Mouse (Mus musculus): Measurements from ENCODE around the gene Lrrc46. TPM values are rescaled to one million over a fixed set of nuclear protein-coding genes. Genes with fewer than 3 reads are reported as not detected.

The Lrrc46 gene
- polyA plus RNA-seq, 1 experiment from 2014 or later, result 2.3 TPM

Small RNA genes within 50 kb of the gene (microRNA-seq; reads per million reads assigned to microRNA genes)
- gene Mir8103, result not detected

Other genes starting within 250 kb of the Lrrc46 start
- gene Nfe2l1, start 211.4 kb downstream of the Lrrc46 start, polyA plus RNA-seq (2015; fragmentation: Nextera tagmentation; extraction: Ambion mirVana), result 71.8 and 78.2 TPM in 2 replicates
- gene Copz2, start 191.5 kb downstream of the Lrrc46 start, polyA plus RNA-seq (2015; fragmentation: Nextera tagmentation; extraction: Ambion mirVana), result 29.2 and 42.0 TPM in 2 replicates
- 82.4 and 85.7 TPM in 2 replicates for gene Cdk5rap3, start 124.9 kb downstream of the Lrrc46 start, polyA plus RNA-seq (2015; fragmentation: Nextera tagmentation; extraction: Ambion mirVana)
- gene Prr15l, start 113.3 kb downstream of the Lrrc46 start, polyA plus RNA-seq (2015; fragmentation: Nextera tagmentation; extraction: Ambion mirVana), result 0.47 and 5.2 TPM in 2 replicates
- 30.8 and 35.8 TPM in 2 replicates for gene Pnpo, start 97.4 kb downstream of the Lrrc46 start, polyA plus RNA-seq (2015; fragmentation: Nextera tagmentation; extraction: Ambion mirVana)
- gene Sp2, start 58.4 kb downstream of the Lrrc46 start, polyA plus RNA-seq (2015; fragmentation: Nextera tagmentation; extraction: Ambion mirVana), result 13.0 and 15.8 TPM in 2 replicates
- gene Sp6, start 28.0 kb downstream of the Lrrc46 start, polyA plus RNA-seq (2015; fragmentation: Nextera tagmentation; extraction: Ambion mirVana), result 0.23 and 0.52 TPM in 2 replicates
- gene Scrn2, start 11.5 kb downstream of the Lrrc46 start, polyA plus RNA-seq (2015; fragmentation: Nextera tagmentation; extraction: Ambion mirVana), result 12.6 and 18.5 TPM in 2 replicates
- gene Mrpl10, start 153 bp upstream of the Lrrc46 start, polyA plus RNA-seq (2015; fragmentation: Nextera tagmentation; extraction: Ambion mirVana), result 63.7 and 67.4 TPM in 2 replicates
- 10.4 and 12.7 TPM in 2 replicates for gene Osbpl7, start 9.2 kb upstream of the Lrrc46 start, polyA plus RNA-seq (2015; fragmentation: Nextera tagmentation; extraction: Ambion mirVana)
- 0.23 and 0.43 TPM in 2 replicates for gene Tbx21, start 73.9 kb upstream of the Lrrc46 start, polyA plus RNA-seq (2015; fragmentation: Nextera tagmentation; extraction: Ambion mirVana)
- 8.8 and 9.5 TPM in 2 replicates for gene Tbkbp1, start 110.1 kb upstream of the Lrrc46 start, polyA plus RNA-seq (2015; fragmentation: Nextera tagmentation; extraction: Ambion mirVana)
- gene Kpnb1, start 146.5 kb upstream of the Lrrc46 start, polyA plus RNA-seq (2015; fragmentation: Nextera tagmentation; extraction: Ambion mirVana), result 26.7 and 32.2 TPM in 2 replicates
- 136 and 145 TPM in 2 replicates for gene Npepps, start 239.2 kb upstream of the Lrrc46 start, polyA plus RNA-seq (2015; fragmentation: Nextera tagmentation; extraction: Ambion mirVana)